Mouse (Mus musculus) regulatory T cell (primary cell): ENCODE measurements around the gene E4f1.
"Not testable (repeated sequence)": the region's sequence is repeated elsewhere in the genome, so short reads cannot be mapped to it uniquely, and the experiment has no call there.

Source experiments
- in situ Hi-C: fragments of 300-600 bp; cut with MboI, MseI; formaldehyde crosslinking; loops from one replicate; pipeline ENCODE4 v1.15.1; 2025; ENCODE audit warnings: high pct_unique_total_duplicates

Gene E4f1

DNA sequence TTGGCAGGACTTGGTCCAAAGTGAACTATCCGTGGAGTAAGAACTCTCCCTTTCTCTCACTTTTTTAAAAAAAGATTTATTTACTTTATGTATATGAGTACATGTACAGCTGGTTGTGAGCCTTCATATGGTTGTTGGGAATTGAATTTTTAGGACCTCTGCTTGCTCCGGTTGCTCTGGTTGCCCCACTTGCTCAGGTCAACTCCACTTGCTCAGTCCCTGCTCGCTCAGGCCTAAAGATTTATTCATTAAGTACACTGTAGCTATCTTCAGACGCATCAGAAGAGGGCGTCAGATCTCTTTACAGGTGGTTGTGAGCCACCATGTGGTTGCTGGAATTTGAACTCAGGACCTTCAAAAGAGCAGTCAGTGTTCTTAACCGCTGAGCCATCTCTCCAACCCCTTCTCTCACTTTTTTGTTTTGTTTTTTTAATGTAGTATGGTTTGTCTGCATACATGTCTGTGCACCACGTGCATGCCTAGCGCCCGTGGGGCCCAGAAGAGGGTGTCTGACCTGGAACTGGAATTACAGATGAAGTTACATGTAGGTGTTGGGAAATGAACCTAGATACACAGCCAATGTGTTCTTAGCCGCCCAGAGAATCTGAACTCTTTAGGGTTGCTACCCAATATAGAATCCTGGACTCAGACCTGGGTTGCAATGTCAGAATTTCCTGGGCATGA is 14.4 kb downstream of the E4f1 start:
- in situ Hi-C loops, result loop anchor here (5.0 to 10.0 kb wide), 2 partner anchors 729 to 973 kb away; partner anchors contain the start of genes BC003965 and Unkl

DNA sequence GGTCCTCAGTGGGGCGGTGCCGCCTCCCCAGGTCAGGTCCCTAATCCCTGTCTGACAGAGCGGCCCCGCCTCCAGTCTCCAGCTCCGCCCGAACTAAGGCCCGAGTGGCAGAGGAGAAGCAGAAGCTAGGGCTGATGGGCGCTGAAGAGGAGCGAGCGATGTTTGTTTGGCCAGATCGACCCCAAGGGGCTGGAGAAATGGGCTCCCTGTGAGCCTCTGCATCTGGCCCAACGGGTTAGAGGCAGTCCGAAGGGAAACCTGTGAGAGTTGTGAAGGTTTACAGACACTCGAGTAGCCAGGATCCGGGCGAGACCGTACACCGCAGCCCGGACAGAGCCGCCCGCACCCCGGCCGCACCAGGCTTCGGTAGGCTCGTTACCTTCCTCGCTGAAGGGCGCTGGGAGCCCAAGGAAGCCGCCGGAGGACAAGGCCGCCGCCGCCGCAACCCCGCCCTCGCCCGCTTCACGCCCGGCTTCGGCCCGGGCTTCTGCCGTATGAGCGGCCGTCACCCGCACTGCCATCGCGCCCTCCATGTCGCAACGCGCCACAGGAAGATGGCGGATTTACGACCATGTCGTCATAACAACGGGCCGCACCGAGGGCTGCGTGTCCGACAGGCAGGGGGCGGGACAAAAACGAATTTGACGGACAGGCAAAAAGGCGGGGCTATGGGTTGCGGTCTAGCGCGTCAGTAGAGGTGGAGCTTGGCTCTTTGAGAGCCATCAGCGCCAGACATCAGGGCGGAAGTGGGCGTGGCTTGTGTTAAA is 15.2 kb downstream of the E4f1 start:
- in situ Hi-C loops, result loop anchor here (5.0 to 10.0 kb wide), 2 partner anchors 730 to 973 kb away; partner anchors contain the start of genes BC003965 and Unkl

DNA sequence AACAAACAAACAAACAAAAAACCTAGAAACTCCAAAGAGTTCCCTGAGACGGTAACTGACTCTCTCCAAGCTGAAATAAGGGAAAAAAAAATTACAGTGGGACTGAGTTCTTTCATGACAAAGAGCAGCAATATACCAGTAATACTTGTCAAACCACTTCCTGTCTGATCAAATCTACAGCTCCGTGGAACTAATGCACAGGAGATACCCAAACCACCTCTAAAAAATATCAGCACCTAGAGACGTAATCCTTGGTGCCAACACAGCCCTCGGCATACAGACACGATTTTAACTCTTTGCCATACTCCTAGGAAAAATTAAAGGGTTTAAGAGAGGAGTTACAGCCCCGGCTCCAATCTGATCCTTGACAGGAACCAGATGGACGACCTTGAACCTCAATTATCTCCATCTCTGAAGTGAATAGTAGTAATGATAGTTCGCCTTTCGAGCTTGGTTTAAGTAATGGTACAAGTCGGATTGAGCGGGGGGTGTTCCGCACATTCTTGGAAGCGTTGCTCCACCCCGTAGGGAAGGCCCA is 15.8 kb downstream of the E4f1 start:
- in situ Hi-C loops, result loop anchor here (10.0 kb wide), 1 partner anchor 731 kb away; the partner anchor contains the start of genes BC003965 and Unkl

DNA sequence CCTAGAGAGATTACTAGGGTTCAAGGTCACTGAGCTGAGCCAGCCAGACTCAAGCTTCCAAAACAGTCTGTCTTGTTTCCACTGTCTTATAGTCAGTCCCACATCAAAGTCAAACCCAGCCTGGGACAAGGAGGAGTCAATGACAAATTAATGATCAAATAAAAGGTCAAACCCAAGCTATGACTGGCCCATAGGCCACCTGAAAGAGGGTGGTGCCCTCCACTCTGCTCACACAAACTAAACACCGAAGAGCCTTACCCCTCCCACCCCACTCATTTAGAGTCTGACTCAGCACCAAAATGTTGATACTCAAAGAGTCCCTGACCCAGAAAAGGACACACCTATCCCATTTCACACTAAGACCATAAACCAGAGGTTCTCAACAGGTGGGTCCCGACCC is 16.7 kb downstream of the E4f1 start:
- in situ Hi-C loops, result loop anchor here (10.0 kb wide), 1 partner anchor 731 kb away; the partner anchor contains the start of genes BC003965 and Unkl

DNA sequence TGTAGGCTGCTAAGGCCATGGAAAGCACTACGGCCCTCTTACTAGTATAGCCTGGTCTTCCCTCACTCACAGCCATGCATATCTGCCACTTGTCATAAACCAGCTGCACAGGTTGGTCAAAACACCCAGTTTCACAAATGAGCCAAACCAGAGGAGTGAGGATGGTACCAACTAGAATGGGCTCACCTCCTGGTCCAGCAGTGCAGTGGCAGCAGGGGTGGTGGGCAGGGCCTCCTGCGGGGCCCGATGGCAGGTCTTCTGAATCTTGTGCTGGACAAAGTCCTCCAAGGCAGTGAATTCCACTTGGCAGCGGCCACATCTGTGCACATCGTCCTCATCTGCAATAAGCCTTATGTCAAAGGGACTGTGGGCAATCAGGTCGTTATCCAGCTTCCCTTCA is 18.9 kb downstream of the E4f1 start:
- in situ Hi-C loops, result loop anchor here (10.0 kb wide), 1 partner anchor 734 kb away; the partner anchor contains the start of genes BC003965 and Unkl

DNA sequence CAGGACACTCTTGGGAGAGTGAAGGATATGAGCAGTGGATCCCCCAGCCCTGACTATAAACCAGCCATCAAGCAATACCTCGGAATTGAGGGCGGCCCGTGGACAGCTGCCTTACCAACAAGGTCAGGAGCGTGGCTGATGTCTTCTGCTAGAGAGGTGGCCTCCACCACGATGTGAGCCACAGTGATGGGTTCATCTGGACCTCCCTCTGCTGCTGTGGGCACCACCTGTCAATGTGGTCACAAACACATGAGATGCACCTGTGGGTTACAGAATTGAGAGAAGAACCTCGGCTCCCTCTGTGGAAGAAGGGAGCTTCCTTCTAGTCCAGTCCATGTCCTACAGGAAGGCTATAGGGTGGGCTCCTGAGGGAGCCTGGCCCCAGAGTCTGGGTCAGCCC is 20.6 kb downstream of the E4f1 start:
- in situ Hi-C loops, result no loop called here

DNA sequence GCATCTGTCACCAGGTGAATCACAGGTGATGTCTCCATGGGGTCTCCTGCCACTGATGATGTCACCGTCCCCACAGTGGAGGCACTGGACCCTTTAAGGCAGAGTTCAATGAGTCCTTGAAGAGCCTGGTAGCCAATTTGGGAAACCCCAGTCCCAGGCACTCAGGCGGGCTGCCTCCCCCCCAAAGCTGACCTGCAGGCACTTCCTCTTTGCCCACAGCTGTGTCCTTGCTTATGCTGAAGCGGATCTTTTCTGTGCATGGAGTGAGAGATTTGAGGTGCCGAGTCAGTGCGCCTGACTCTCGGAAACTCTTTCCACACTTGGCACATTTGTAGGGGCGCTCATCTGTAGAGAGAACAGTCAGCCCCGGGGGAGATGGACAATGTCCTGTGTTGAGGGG is 23.5 kb downstream of the E4f1 start:
- in situ Hi-C loops, result no loop called here

DNA sequence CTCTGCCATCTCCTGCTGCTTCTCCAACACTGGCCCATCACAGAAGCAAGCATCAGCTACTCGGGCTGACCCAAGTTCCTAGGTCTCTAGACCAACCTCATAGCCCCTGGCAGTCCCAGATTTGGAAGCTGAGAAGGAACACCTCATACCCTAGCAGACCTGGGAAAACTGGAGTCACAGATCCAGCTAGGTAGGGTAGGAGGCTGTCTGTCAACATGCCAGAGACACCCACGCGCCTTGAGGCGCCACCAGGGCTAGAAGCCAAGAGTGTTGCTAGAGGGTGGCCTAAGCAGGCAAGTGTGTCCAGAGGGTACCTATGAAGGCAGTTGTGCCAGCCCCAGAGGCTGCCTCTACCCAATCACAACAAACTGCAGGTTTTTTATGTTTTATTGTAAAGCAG is 26.7 kb downstream of the E4f1 start:
- in situ Hi-C loops, result loop anchor here (5.0 kb wide), 1 partner anchor 56 kb away; no protein-coding TSS in a partner anchor

DNA sequence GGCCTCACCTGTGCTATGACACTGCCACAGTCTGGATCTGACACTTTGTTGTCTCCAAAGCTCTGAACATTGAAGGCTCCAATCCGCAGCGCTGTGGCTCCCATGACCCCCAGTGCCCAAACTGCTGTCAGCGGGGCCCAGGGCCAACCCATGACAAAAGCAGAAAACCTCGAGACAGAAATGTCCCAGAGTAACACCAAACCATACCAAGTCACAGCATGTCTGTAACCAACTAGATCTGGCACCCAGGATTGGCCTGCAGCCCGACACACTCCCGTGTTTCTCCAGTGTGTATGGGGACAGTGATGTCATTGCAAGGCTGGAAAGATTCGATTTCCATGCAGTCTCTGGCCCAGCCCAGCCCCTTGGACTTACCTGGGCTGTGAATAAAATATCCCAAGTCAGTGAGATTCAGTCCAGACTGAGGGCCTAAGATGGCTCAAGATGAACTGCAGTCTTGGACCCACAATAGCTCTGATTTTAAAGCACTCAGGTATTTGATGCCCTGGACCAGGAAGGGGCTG is 27.4 kb downstream of the E4f1 start, which contains the start of gene Dnase1l2:
Gene Dnase1l2, minus strand, starts transcription at position 474 of the 524 bp plus-strand sequence.
- in situ Hi-C loops, result loop anchor here (5.0 kb wide), 1 partner anchor 55 kb away; no protein-coding TSS in a partner anchor

DNA sequence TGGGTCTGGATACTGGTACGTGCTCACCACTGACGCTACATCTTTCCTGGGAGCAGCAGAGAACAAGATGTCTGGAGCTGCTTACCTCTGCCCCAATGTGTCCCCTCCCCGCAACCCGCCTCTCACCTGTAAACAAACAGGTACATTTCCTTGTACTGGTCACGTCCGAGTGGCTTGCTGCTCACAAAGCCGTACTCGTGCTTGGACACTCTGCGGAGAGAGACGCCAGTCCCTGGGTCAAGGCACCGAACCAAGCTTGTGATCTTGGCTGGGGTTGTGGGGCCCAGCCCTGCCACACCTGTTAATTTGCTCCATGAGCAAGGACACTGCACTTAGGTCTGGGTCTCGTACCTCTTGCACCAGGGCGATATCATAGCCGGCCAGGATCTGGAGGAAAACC is 28.0 kb downstream of the E4f1 start:
- in situ Hi-C loops, result loop anchor here (5.0 kb wide), 1 partner anchor 55 kb away; no protein-coding TSS in a partner anchor

DNA sequence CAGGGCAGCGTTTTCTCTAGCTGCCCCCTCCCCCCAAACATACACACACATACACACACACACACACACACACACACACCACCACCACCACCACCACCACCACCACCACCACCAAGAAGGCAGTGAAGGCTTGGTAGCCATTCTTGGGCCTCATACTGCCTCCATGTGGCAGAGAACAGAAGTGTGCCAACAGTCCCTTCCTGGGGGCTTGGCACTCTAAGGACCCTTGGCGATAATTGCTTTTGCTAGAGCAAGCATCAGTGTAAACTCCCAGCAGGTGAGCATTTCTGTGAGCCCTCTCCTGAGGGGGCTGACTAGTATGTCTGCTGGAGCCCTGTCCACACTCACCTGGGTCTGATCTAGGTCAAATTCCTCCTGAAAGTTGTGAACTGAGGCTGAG is 29.0 kb downstream of the E4f1 start:
- in situ Hi-C loops, result loop anchor here (5.0 kb wide), 1 partner anchor 54 kb away; no protein-coding TSS in a partner anchor

DNA sequence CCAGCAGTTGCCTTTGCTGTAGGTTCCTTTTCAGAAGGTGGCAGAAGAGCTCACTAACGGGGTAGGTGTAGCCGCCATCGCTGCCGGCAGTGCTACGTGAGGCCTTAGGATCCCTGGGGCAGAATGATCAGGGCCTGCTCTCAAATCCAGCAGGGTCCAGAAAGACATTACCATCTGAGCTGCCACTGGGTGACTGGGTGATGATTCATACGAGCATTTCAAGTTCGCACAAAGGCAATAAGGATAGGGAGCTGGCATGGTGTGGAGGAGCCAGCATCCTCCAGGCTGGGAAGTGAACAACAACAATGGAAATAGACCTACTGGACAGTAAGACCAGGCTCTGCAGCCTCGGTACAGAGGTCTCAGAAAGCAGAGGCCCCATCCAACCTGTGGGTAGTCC is 29.7 kb downstream of the E4f1 start:
- in situ Hi-C loops, result loop anchor here (5.0 kb wide), 1 partner anchor 53 kb away; no protein-coding TSS in a partner anchor

DNA sequence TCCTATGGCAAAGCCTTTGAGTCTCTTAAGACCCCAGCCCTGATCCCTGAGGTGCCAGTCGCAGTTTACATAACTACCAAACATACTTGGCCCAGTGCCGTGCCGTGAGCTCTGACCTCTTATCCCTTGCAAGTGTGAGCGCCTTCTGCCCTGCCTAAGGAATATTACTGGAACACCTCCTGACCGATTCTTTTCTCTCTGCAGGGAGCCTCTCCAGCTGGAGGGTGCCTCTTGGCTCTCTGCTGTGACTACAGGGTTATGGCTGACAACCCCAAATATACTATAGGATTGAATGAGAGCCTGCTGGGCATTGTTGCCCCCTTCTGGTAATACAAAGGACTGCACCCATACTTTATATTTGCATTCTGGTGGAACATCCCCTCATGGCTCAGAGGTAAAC is 33.1 kb downstream of the E4f1 start:
- in situ Hi-C loops, result no loop called here

DNA sequence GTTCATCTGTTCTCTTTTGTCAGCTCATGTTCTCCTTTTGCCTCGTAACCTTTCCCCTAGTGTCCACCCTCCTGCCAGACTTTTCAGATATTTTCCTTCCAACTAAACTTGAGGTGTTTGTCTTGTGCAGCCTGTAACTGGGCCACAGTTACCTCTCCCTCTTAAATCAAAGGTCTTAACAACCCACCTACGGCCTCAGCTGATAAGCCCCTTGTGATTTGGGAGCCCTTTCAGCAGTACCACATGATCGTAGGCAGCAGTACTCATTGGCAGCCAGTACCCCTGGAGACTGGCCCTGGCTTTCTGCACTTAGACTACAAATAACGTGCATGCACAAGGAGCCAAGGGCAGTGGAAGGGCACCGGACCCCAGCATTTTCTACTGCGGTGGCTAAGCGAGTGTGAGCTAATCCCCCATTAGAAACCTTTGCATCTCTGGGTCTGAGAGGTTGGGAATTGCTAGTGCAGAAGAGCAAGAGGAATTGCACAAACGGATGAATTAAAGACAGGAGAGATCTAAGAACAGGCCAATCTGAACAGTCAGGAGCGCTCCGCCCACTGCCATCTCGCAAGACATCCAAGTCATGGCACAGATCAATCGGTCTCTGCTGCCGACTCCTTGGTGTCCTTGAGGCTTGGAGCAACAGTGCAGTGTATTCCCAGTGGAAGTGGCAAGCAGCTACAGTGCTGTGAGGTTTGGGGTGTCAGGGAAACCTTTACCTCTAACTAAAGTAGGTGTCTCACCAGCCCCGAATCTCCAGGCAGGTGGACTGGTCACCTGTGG is 40.7 kb downstream of the E4f1 start:
- in situ Hi-C loops, result no loop called here

DNA sequence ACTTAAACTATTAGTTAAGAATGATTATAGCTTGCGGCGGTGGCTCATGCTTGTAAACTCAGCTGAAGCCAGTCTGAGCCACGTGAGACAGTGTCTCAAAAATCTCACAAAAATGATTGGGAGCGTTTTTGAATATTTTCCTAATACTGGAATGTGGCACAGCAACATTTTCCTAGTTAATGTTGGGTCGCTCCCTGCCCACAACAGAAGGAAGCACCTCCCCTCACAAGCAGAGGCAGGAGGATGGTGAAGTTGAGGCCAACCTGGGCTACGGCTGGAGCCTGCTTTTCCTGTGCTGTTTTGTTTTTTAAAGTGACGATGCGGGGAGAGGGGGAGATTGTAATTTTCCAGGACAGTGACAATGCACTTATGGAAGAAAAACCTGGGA is 42.9 kb downstream of the E4f1 start:
- in situ Hi-C loops, result no loop called here

DNA sequence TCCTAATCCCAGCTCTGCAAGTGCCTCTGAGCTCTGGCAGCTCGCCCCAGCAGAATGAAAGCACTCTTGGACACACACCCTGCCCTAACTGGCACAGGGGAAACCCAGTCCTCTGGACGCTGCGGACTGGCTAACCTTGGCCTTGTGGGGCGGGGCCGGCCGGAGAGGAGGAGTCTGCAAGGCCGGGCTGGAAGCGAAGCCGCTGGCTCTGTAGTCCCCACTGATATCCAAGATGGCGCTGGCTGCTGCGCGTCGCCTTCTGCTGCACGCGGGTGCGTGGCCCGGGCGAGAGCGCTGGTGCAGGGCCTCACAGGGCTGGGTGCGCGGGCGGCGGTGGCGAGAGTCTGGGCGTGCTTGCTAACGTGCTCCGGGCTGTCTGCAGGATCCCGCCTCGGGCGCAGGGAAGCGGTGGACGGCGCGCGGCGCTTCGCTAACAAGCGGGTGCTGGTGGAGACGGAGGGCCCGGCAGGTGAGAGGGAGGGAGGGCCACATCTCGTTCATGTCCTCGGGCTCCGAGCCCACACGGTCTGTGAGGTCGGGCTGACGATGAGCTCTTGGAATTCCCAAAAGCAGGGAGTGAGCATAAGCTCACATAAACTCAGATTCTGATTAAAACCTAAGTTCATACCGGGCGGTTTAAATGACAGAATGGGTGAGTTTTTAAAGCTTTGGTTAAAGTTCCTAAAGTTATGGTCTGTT is 43.5 kb downstream of the E4f1 start, which contains the start of gene Eci1:
Gene Eci1, plus strand, starts transcription at position 171 of the 699 bp plus-strand sequence.
- in situ Hi-C loops, result no loop called here

DNA sequence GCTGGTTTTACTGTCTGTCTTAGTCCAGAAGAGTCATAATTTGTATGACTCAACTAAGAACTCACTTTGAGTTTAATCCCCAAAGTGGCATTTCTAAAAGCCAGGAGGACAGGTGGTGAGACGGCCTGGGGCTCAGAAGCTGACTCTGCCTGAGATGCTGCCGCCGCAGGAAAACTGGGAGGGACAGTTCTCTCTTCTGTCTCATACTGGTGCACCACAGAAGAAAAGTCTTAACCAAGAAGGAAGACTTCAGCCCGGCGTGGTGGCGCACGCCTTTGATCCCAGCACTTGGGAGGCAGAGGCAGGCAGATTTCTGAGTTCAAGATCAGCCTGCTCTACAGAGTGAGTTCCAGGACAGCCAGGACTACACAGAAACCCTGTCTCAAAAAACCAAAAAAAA is 44.2 kb downstream of the E4f1 start:
- in situ Hi-C loops, result no loop called here

DNA sequence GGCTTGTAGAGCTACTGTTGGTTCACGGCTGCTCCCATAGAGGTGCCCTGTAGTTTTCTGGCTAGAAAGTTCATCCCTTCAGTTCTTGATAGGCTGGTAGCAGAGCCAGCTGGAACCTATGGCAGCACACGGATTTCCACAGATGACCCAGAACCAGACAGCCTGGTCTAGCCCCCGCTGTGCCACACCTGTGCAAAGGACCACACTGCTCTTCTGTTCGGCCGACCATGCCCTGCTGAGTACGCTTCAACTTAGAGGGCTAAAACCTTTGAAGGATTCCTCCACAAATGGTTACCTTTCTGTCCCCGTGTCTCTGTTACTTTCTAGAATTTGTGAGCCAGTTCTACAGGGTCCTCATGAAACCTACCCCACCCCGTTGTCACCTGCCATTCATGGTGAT is 44.8 kb downstream of the E4f1 start:
- in situ Hi-C loops, result not testable (repeated sequence)

DNA sequence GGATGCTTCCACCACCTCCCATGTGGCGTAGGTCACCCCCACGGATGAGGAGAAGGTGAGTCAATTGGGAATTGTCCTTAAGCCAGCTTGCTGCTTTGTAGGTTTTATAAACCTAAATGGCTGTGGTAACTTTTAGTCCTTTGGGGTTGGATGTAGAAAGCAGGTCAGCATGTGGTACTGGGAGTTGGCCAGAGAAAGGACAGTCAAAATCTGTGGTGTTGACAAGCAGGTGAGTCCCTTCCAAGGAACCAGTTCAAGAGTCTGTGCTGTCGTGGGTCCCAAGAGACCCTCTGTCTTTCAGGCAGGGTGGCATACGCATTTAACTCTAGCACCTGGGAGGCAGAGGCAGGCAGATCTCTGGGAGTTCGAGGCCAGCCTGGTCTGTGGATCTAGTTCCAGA is 45.6 kb downstream of the E4f1 start:
- in situ Hi-C loops, result no loop called here

DNA sequence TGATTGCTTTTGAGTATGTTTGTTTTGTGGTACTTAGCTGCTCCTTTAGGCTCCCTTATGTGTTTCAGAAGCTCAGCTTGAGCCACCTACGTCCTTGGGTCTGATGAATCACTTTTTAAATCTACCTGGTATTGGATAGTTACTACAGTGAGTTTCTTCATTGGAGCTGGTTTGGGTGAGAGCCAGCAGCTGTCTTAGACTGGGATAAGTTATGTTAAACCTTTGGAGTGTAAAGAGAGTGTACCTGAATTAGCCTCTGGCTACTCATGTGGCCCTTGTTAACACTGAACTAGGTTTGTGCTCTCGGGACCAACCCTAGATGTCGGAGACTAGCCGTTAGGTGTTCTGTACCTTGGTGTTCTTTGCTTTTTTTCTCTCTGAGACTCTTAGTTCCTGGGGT is 47.0 kb downstream of the E4f1 start:
- in situ Hi-C loops, result no loop called here
